Mouse (Mus musculus) hindbrain, embryonic 11.5 days (tissue): ENCODE data around the gene Ndufv3. TPM values are rescaled to one million over a fixed set of nuclear protein-coding genes. Genes with fewer than 3 reads are reported as not detected.

ENCODE experiments used
- ATAC-seq: fragments of 200-750 bp; cut with Nextera tagmentation; 2 replicates; pipeline ENCODE4 v1.8.0; 2017; ENCODE audit warnings: mild to moderate bottlenecking, moderate TSS enrichment, moderate library complexity; ENCODE audit not compliant: low FRiP score
- DNase-seq: peaks from one replicate; pipeline ENCODE4 v3.0.0-alpha.2; 2015; ENCODE audit warnings: low spot score
- H3K27ac ChIP-seq: fragments of 300-500 bp; sonication (generic); 2 replicates; pipeline ENCODE4 v1.5.1; 2014; ENCODE audit warnings: mild to moderate bottlenecking, low read depth, low read length
- H3K27me3 ChIP-seq: fragments of 300-500 bp; sonication (generic); 2 replicates; pipeline ENCODE4 v1.6.1; 2014; ENCODE audit warnings: mild to moderate bottlenecking, low read length, moderate library complexity, mixed read lengths; ENCODE audit not compliant: control insufficient read depth, insufficient read depth
- H3K36me3 ChIP-seq: fragments of 300-500 bp; sonication (generic); 2 replicates; pipeline ENCODE4 v1.6.1; 2014; ENCODE audit warnings: mild to moderate bottlenecking, low read length, moderate library complexity, mixed read lengths; ENCODE audit not compliant: control insufficient read depth, insufficient read depth
- H3K4me1 ChIP-seq: fragments of 300-500 bp; sonication (generic); replicated peaks from 2 replicates; pipeline ENCODE4 v1.6.1; 2014; ENCODE audit warnings: low read length, mixed read lengths; ENCODE audit not compliant: control insufficient read depth, insufficient read depth
- H3K4me2 ChIP-seq: fragments of 300-500 bp; sonication (generic); replicated peaks from 2 replicates; pipeline ENCODE4 v1.6.1; 2014; ENCODE audit warnings: mild to moderate bottlenecking, low read depth, low read length
- H3K4me3 ChIP-seq: fragments of 300-500 bp; sonication (generic); 2 replicates; pipeline ENCODE4 v1.5.1; 2014; ENCODE audit warnings: low read depth, low read length
- H3K9ac ChIP-seq: fragments of 300-500 bp; sonication (generic); 2 replicates; pipeline ENCODE4 v1.6.1; 2014; ENCODE audit warnings: low read depth, low read length
- H3K9me3 ChIP-seq: fragments of 300-500 bp; sonication (generic); 2 replicates; pipeline ENCODE4 v1.6.1; 2016; ENCODE audit warnings: low read length; ENCODE audit not compliant: control insufficient read depth
- WGBS: fragments of 180-500 bp; shearing (Covaris S2); extraction: QIAGEN DNeasy Blood & Tissue Kit; methylation state at CpG from one replicate; pipeline ENCODE4 v1.1.7; 2014; 5-methylcytosine and 5-hydroxymethylcytosine counted together
- polyA plus RNA-seq: library from polyadenylated mRNA; unstranded; fragments of >200 nt; fragmentation: Nextera tagmentation; extraction: Ambion mirVana; gene quantifications from 2 replicates; pipeline ENCODE4 v1.2.1, GENCODE M21; 2014

The Ndufv3 gene
- polyA plus RNA-seq, 1 experiment from 2014 or later, result 253 TPM

- Histone ChIP-seq H3K4me2 (peak overlapping the region; percentile 73), H3K9me3 (no peaks in the 10 kb centered on the region), H3K4me1 (peaks cover 5% of the 10 kb centered on the region), H3K9ac (peak overlapping the region; percentile 88; the same call in 1 of the 2 replicates), H3K27me3 (no peaks in the 10 kb centered on the region), H3K27ac (no peak overlapping the region), H3K4me3 (peak overlapping the region; percentile 83), H3K36me3 (no peaks in the 10 kb centered on the region)
- DNase-seq (no peak), ATAC-seq (no peak)
- 75% methylated on average over 6 of the region's 6 CpGs for whole genome bisulfite sequencing
These were observed 46.4 kb downstream of the Ndufv3 start for GRCm38 (mm10) chr17:31566276-31566675.

DNA sequence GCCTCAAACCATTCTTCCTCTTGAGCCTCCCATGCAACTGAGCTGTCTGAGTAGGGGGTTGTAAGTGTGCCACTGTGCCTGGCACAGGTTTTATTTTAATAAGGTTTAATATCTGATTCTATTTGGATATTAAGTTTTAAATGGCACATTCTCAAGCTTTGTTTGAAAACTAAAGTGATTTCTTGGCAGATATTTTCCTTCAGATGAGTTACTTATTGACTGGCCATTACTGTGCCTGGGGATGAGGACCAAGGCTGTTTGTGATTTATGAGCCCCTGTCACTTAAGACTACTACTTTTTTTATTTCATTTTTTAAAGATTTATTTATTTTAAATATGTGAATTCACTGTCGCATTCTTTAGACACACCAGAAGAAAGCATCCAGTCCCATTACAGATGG lies 49.8 kb downstream of the Ndufv3 start:
- no peak overlapping the region for H3K27ac ChIP-seq
- H3K9ac ChIP-seq, result no peak overlapping the region
- H3K4me1 ChIP-seq, result peaks cover 2% of the 10 kb centered on the region
- H3K9me3 ChIP-seq, result no peaks in the 10 kb centered on the region
- H3K4me2 ChIP-seq, result no peak overlapping the region
- 98% methylated on average over 1 of the region's 1 CpGs for WGBS
- ATAC-seq (no peak), DNase-seq (no peak)
- no peaks in the 10 kb centered on the region for H3K36me3 ChIP-seq
- H3K27me3 ChIP-seq, result no peaks in the 10 kb centered on the region
- H3K4me3 ChIP-seq, result no peak overlapping the region

GRCm38 (mm10) chr17:31570321-31570925 lies 50.5 kb downstream of the Ndufv3 start:
- no peak overlapping the region for H3K9ac ChIP-seq
- H3K9me3 ChIP-seq, result no peaks in the 10 kb centered on the region
- no peaks in the 10 kb centered on the region for H3K27me3 ChIP-seq
- DNase-seq (peak; percentile 53), ATAC-seq (no peak)
- no peak overlapping the region for H3K4me3 ChIP-seq
- no peaks in the 10 kb centered on the region for H3K36me3 ChIP-seq
- H3K4me1 ChIP-seq, result peaks cover 2% of the 10 kb centered on the region
- 93% methylated on average over 9 of the region's 9 CpGs for WGBS
- H3K27ac ChIP-seq, result no peak overlapping the region
- no peak overlapping the region for H3K4me2 ChIP-seq

DNA sequence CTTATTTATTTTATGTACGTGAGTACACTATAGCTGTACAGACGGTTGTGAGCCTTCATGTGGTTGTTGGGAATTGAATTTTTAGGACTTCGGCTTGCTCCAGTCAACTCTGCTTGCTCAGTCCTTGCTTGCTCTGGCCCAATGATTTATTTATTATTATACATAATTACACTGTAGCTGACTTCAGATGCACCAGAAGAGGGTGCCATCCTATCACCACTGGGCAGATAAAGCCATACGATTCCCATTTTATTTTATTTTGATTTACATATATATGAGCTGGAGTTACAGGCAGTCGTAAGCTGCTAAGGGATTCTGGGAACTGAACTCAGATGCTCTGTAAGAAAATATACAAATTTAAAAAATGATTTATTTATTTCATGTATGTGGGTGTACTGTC lies 51.8 kb downstream of the Ndufv3 start:
- Histone ChIP-seq H3K27me3 (no peaks in the 10 kb centered on the region), H3K4me1 (peaks cover 2% of the 10 kb centered on the region), H3K27ac (no peak overlapping the region), H3K4me3 (no peak overlapping the region), H3K4me2 (no peak overlapping the region), H3K9me3 (no peaks in the 10 kb centered on the region), H3K36me3 (no peaks in the 10 kb centered on the region), H3K9ac (no peak overlapping the region)
- 92% methylated on average over 5 of the region's 5 CpGs for WGBS
- ATAC-seq, result no peak
- DNase-seq, result no peak

DNA sequence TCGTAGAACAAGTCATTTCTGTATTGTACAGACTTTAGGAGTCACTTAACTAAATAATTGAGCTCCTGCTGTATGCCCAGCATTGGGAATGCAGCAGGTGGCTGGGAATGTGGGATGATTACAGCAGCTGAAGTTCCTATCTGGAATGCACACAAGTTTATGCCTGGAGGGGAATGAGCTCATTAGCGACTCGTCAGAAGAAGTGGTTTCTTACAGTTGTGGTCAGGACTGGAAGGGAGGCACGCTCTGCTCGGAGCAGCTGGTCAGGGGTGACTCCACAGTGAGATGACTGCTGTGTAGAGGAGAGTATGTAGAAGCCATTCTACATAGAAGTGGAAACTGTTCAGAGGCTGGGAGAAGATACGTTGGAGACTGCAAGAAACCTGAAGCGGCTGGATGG lies 54.7 kb downstream of the Ndufv3 start:
- no peak for ATAC-seq

GRCm38 (mm10) chr17:31576394-31577175 lies 56.7 kb downstream of the Ndufv3 start:
- H3K4me1 ChIP-seq, result no peaks in the 10 kb centered on the region
- DNase-seq (no peak), ATAC-seq (no peak)
- H3K9me3 ChIP-seq, result no peaks in the 10 kb centered on the region
- no peak overlapping the region for H3K4me3 ChIP-seq
- H3K27me3 ChIP-seq, result no peaks in the 10 kb centered on the region
- no peak overlapping the region for H3K27ac ChIP-seq
- H3K36me3 ChIP-seq, result no peaks in the 10 kb centered on the region
- no peak overlapping the region for H3K4me2 ChIP-seq
- WGBS, result 90% methylated on average over 10 of the region's 10 CpGs
- H3K9ac ChIP-seq, result no peak overlapping the region

More for the DNA sequence above, 54.7 kb downstream of the Ndufv3 start:
- H3K4me1 ChIP-seq, result no peaks in the 10 kb centered on the region
- 88% methylated on average over 7 of the region's 7 CpGs for WGBS
- H3K4me2 ChIP-seq, result no peak overlapping the region
- DNase-seq, result no peak
- H3K27me3 ChIP-seq, result no peaks in the 10 kb centered on the region
- no peak overlapping the region for H3K4me3 ChIP-seq
- H3K9me3 ChIP-seq, result no peaks in the 10 kb centered on the region
- no peaks in the 10 kb centered on the region for H3K36me3 ChIP-seq
- H3K9ac ChIP-seq, result no peak overlapping the region
- no peak overlapping the region for H3K27ac ChIP-seq

DNA sequence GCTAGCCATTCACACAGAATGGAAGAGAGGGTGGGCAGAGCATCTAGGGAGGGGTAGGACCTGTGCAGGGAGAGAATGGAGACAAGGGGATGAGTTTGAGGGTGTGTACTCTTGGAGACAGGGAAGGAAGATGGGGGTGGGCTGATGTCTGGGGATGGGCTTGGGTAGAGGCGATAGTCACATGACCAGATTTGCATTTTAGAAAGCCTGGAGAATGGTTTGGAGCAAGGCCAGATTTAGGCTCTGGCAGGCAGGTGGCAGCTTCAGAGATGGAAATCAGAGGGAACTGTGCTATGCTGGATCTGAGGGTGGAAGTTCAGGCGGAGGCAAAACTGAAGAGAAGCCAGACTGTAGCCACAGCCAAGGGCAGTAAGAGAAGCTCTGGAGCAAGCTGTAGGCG lies 60.4 kb downstream of the Ndufv3 start:
- H3K4me3 ChIP-seq, result no peak overlapping the region
- 0 out of 2 replicates have a peak overlapping the region, but pooled peaks have one; percentile 10 for H3K27ac ChIP-seq
- ATAC-seq (no peak; the same call in 1 of the 2 replicates), DNase-seq (no peak)
- H3K4me1 ChIP-seq, result no peaks in the 10 kb centered on the region
- H3K9me3 ChIP-seq, result no peaks in the 10 kb centered on the region
- H3K4me2 ChIP-seq, result no peak overlapping the region
- WGBS, result 59% methylated on average over 3 of the region's 3 CpGs
- H3K36me3 ChIP-seq, result no peaks in the 10 kb centered on the region
- no peaks in the 10 kb centered on the region for H3K27me3 ChIP-seq
- H3K9ac ChIP-seq, result no peak overlapping the region
